Mouse (Mus musculus) lung, postnatal 0 days (tissue): ENCODE data around the gene Usf3.

ENCODE experiments used
- CTCF ChIP-seq: IDR thresholded peaks from 2 replicates; pipeline ENCODE4 v1.5.1; 2016; ENCODE audit warnings: antibody characterized with exemption, mild to moderate bottlenecking
- EP300 ChIP-seq: IDR thresholded peaks from 2 replicates; pipeline ENCODE4 v1.6.1; 2016; ENCODE audit warnings: antibody characterized with exemption, mild to moderate bottlenecking, control low read depth

DNA sequence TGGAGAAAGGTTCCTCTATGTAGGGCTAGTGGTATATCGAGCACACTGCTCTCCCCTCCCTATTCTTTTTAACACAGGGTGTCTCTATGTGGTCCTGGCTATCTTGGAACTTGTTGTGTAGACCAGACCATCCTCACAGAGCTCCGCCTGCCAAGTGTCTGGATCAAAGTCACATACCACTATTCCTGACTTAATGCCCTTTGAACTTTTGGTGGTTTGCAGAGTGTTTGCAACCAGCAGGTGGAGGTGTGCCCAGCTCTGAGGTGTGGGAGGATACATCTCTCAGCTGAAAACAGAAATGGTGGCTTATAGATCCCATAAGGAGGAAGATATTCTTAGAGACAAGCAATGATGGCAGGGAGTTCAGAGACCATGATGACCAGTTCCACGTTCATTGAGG lies 84.4 kb downstream of the Usf3 start:
- TF ChIP-seq CTCF (no peak), EP300 (no peak)
